Mouse (Mus musculus): ENCODE results near the gene Chsy1.

GRCm38 (mm10) chr7:66098803-66099202 is 10.5 kb upstream of the Chsy1 start:
- TF ChIP-seq CTCF (IDR thresholded peaks at IDR 0.05) (no peak), EP300 (IDR thresholded peaks at IDR 0.05) (no peak)
